Mouse (Mus musculus) cerebellum, adult (tissue): Measurements from ENCODE around the gene Sema3g.

Experiments used
- ATAC-seq: cut with Nextera tagmentation; 2 replicates; pipeline ENCODE4 v1.9.2; 2017; ENCODE audit warnings: mild to moderate bottlenecking, moderate library complexity, mixed read lengths; ENCODE audit not compliant: insufficient number of reproducible peaks, low FRiP score, low TSS enrichment

The Sema3g gene

DNA sequence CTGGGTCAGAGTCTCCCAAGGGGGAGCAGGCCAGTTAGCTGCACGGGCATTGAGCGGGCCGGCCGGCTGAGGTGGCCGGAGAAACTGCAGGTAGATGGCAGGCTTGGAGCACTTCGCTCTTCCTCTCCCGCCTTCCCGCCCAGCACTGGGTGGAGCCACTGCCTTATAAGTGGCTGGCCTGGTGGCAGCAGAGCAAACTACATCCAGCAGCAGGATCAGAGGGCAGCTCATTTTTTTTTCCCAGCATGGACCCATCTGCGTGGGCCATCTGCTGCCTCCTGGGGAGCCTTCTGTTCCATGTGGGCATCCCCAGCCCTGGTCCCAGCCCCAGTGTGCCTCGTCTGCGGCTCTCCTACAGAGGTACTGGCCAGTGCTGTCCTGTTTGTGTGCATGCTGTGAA, at the start of gene Sema3g:
TSS of gene Sema3g (plus strand) at position 195 of the 400 bp plus-strand sequence.
- peak; percentile 79 for ATAC-seq

DNA sequence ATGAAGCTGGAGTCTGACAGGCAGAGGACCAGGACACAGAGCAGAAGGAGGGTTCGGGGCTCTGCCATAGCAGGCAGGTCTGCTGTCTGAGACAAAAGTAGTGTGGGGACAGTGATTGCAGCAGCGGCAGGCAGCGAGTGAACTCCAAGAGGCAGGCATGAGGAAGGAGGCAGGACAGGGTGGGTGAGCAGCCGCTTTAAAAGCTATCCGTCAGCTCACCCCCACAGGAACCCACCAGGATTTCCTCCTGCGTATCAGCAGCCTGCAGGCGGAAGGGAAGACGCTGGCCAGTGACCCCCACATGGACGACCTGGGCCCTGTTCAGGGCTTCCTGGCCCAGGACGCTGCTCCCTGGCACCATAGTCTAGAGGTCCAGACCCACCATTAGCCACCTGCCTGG, 49.2 kb upstream of the Sema3g start, which contains the start of gene Stab1:
TSS of gene Stab1 (minus strand) at position 217 of the 400 bp plus-strand sequence.
- ATAC-seq = no peak

DNA sequence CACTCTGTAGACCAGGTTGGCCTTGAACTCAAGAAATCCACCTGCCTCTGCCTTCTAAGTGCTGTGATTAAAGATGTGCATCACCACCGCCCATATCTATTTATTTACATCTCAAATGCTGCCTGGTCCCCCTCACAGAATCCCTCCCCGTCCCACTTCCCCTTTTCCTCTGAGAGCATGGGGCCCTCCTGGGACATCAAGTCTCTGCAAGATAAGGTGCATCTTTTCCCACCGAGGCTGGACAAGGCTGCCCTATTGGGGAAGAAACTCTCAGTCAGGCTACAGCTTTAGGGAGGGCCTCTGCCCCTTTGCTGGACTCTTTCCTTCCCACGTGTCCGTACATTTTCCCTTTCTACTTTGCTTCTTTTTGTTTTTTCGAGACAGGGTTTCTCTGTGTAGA, 48.2 kb upstream of the Sema3g start:
- no peak for ATAC-seq

DNA sequence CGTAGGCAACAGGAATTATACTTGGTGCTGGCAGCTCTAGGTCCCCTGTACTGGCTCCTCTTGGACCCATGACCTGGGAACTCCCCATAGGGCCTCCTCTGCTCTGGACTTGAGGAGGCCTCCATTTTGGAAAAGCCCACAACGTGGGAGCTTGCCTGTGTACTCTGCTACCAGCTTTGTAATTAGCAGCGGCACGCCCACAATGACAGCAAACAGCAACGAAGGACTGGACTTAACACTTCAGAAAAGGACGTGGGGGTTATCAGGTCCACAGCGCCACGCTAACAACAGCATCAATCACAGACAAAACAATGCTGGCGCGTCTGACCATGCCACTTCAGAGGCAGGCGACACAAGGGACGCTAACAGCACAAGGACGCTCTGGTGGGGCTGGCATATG, 46.7 kb upstream of the Sema3g start:
- no peak for ATAC-seq

- ATAC-seq = no peak
Observed at GRCm38 (mm10) chr14:31171386-31171785, 46.3 kb upstream of the Sema3g start.

- ATAC-seq = no peak
Observed at GRCm38 (mm10) chr14:31171821-31172220, 45.8 kb upstream of the Sema3g start.

DNA sequence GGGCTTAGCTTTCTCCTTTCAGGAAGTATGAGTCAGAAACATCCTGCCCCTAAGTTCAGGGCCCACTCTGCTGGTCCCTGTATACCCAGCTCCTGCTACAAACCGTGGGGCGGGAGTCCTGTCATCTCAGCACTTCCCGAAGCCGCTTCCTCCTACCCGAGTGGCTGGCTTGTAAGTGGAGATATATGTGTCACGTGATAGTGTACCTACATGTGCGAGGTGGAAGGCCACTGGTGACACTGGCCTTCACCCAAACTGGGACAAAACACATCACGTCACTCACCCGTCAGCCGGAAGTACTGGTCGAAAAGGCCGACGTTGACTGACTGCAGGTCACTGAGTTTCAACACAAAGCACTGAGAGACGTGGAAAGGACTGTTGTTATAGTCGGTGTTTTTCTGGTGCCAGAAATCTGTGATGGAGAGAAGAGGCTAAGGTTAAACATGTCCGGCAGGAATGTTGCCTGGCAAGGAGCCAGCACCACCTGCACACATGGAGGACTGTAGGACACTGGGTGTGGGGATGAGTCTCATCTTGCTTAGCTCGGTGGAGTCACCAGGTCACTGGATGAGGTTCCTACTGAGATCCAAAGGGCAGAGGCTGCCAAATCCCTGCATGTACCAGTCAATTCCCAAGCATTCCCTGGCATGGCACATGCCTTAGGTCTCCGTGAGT, 44.7 kb upstream of the Sema3g start:
- ATAC-seq = peak; percentile 33; the same call in 1 of the 2 replicates

DNA sequence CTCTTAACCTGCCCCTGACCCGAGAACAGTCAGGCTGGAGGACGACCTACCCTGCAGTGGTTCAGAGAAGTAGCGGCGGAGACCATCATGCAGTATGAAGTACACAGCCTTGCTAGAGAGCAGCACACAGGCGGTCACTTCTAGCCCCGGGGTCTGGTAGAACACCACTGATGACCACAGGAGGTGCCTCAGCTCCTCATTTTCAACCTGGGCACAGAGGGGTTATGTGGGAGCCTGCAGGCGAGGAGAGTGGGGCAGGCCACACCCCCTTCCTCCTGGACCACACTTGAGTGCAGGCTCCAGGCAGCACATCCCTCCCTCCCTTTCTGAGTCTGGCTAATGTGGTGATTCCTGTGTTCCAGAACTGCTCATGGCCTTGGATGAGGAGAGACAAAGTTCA, 44.1 kb upstream of the Sema3g start:
- no peak for ATAC-seq

DNA sequence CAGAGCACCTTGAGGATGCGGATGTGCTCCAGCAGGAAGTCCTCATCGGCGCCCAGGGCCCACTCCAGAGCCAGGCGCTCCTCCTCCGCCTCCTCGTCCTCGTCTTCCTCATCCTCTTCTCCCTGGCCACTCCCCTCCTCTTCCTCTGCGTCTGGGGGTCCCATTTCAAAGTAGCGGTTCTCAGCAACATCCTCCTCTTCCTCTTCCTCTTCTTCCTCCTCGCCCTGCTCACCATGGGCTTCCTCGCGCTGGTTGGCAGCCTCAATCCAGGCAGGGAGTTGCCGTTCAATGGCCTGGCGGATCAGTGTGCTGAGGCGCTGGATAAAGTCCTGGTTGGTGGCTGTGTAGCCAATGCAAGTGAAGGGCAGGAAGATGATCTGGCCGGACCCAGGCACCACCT, 40.4 kb upstream of the Sema3g start:
- no peak for ATAC-seq

- no peak for ATAC-seq
Observed at GRCm38 (mm10) chr14:31177715-31178114, 39.9 kb upstream of the Sema3g start.

DNA sequence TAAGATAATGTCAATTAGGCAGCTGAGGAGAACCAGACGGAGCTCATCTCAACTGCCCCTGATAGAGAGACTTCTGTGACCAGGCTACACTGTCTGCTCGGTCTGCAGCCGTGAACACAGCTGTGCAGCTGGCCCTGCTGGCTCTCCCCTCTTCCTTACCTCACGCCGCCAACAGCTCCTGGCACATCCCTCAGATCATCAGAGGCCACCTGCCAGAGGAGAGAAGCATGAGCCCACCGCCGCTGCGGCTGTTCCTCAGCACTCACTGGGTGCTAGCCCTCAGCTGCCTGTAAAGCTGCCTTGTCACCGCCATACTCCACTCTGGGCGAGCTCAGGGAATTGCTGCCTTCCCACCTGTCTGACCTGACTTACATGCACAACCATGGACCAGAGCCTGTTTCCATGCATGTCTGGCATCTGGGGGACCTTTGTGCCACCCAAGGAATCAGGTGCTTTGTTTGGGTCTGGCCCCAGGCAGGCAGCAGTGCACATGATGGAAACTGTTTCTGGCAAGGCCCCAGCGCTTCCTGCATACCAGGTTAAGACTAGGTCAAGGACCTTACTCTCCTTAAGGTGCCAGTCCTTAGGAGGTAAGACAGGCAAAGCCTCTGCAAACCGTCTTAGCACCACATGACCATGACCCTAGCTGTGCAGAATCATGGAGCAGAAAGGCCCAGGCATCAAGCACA, 37.8 kb upstream of the Sema3g start:
- no peak for ATAC-seq

- no peak for ATAC-seq
Observed at GRCm38 (mm10) chr14:31181512-31181911, 36.1 kb upstream of the Sema3g start.

- no peak for ATAC-seq
Observed at GRCm38 (mm10) chr14:31182786-31183290, 34.8 kb upstream of the Sema3g start.

- no peak for ATAC-seq
Observed at GRCm38 (mm10) chr14:31183541-31183940, 34.1 kb upstream of the Sema3g start.

GRCm38 (mm10) chr14:31184195-31184594, 33.5 kb upstream of the Sema3g start:
- no peak for ATAC-seq

- ATAC-seq = no peak
Observed at GRCm38 (mm10) chr14:31186656-31187055, 31.0 kb upstream of the Sema3g start.

DNA sequence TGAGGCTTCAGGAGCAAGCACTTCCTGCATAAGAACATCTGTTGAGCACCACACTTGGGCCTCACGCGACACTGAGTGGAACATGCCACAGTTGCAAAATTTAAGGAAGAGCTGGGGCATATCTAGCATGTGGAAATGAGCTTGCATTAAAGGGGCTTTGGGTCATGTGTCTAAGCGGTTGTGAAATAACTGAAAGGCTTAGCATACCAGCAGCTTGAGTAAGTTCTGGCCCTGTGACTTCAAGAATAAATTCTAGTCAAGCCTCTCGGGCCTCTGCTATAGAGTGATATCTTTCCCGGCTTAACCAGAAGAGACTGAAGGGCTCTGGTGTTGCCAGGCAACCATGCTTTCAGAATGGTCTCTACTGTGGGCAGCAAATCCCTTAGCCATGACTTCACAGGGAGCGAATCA, 28.9 kb upstream of the Sema3g start:
- ATAC-seq = no peak

- no peak for ATAC-seq
Observed at GRCm38 (mm10) chr14:31189348-31189747, 28.3 kb upstream of the Sema3g start.

DNA sequence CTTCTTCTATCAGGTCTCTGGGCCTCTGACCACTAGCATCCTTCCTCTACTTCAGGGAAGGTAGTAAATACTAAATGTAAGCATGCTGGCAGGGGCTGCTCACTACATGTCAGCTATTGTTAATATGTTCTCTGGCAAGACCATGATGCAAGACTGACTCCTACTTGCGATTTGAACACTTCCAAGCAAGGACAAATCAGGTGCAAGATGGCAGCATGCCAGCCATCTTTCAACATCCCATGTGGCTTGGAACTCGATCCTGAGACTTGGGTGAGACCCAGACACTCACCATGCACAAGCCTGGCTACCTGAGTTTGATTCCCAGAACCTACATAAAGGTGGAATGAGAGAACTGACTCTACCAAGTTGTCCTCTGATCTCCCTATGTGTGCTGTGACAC, 25.7 kb upstream of the Sema3g start:
- no peak for ATAC-seq

GRCm38 (mm10) chr14:31193791-31194190, 23.9 kb upstream of the Sema3g start:
- no peak for ATAC-seq

DNA sequence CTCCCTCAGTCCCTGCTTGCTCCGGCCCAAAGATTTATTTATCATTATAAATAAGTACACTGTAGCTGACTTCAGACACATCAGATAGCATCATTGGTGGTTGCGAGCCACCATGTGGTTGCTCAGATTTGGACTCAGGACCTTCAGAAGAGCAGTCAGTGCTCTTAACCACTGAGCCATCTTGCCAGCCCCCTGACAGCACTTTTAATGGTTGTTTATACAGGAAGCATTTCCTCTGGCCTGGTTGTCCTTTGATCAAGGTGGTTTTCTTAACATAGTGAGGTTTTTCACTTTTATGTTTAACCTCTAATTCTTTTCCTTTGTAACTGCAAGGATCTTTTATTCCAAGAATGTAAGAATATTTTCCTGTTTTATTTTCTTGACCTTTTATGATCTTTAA, 23.2 kb upstream of the Sema3g start:
- no peak for ATAC-seq
